Mouse (Mus musculus) stomach, embryonic 15.5 days (tissue): ENCODE results near the gene Clpp. TPM values are rescaled to one million over a fixed set of nuclear protein-coding genes. Genes with fewer than 3 reads are reported as not detected.

ENCODE experiments used
- ATAC-seq: fragments of 200-750 bp; cut with Nextera tagmentation; 2 replicates; pipeline ENCODE4 v1.8.0; 2017; ENCODE audit warnings: low read depth, moderate number of reproducible peaks, moderate TSS enrichment; ENCODE audit not compliant: insufficient read depth, low FRiP score
- H3K27ac ChIP-seq: fragments of 300-500 bp; sonication (generic); 2 replicates; pipeline ENCODE4 v1.5.1; 2015; ENCODE audit warnings: mild to moderate bottlenecking, inconsistent platforms
- H3K27me3 ChIP-seq: fragments of 300-500 bp; sonication (generic); replicated peaks from 2 replicates; pipeline ENCODE4 v1.6.1; 2015; ENCODE audit warnings: inconsistent platforms
- H3K36me3 ChIP-seq: fragments of 300-500 bp; sonication (generic); 2 replicates; pipeline ENCODE4 v1.6.1; 2015; ENCODE audit warnings: inconsistent platforms
- H3K4me1 ChIP-seq: fragments of 300-500 bp; sonication (generic); 2 replicates; pipeline ENCODE4 v1.6.1; 2015; ENCODE audit warnings: inconsistent platforms
- H3K4me2 ChIP-seq: fragments of 300-500 bp; sonication (generic); 2 replicates; pipeline ENCODE4 v1.6.1; 2015; ENCODE audit warnings: mild to moderate bottlenecking, inconsistent platforms
- H3K4me3 ChIP-seq: fragments of 300-500 bp; sonication (generic); replicated peaks from 2 replicates; pipeline ENCODE4 v1.5.1; 2015; ENCODE audit warnings: inconsistent platforms
- H3K9ac ChIP-seq: fragments of 300-500 bp; sonication (generic); 2 replicates; pipeline ENCODE4 v1.6.1; 2015; ENCODE audit warnings: inconsistent platforms
- H3K9me3 ChIP-seq: fragments of 300-500 bp; sonication (generic); 2 replicates; pipeline ENCODE4 v1.6.1; 2016; ENCODE audit warnings: inconsistent platforms
- WGBS: fragments of 180-500 bp; shearing (Covaris S2); methylation state at CpG from one replicate; pipeline ENCODE4 v1.1.7; 2015; 5-methylcytosine and 5-hydroxymethylcytosine counted together
- polyA plus RNA-seq: library from polyadenylated mRNA; unstranded; fragments of >200 nt; fragmentation: Nextera tagmentation; extraction: Ambion mirVana; gene quantifications from 2 replicates; pipeline ENCODE4 v1.2.1, GENCODE M21; 2015

Gene Clpp
- polyA plus RNA-seq, 1 experiment from 2014 or later = 144 TPM

DNA sequence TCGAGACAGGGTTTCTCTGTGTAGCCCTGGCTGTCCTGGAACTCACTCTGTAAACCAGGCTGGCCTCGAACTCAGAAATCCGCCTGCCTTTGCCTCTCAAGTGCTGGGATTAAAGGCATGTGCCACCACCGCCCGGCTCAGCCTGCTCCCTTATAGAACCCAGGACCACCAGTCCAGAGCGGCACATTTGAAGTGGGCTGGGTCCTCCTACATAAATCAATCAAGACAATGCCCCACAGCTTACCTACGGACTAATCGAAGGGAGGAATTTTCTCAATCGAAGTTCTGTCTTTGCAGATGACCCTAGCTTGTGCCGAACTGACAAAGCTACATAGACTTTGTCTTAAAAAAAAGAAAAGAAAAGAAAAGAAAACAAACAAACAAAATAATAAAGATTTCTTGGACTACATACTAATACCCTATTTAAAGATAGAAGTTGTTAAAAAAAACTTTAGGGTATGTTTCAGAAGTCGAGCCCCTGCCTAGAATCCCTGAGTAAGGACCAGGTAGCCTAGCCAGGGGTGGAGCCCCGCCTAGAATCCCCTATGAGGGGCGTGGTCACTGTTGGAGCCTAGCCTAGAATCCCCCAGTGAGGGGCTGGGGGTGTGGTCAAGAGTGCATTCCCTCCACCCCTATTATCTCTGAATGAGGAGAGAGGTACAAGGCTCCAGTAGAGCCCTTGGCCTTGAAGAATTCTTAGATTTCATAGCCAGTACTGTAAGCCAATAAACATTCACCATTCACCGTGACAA, 16.0 kb upstream of the Clpp start:
- no peak for ATAC-seq
- H3K9ac ChIP-seq = no peak overlapping the region
- H3K27me3 ChIP-seq = no peaks in the 10 kb centered on the region
- H3K9me3 ChIP-seq = no peaks in the 10 kb centered on the region
- no peak overlapping the region for H3K4me3 ChIP-seq
- H3K27ac ChIP-seq = no peak overlapping the region
- H3K4me1 ChIP-seq = no peaks in the 10 kb centered on the region
- H3K4me2 ChIP-seq = no peak overlapping the region
- 59% methylated on average over 13 of the region's 14 CpGs for WGBS
- H3K36me3 ChIP-seq = no peaks in the 10 kb centered on the region

DNA sequence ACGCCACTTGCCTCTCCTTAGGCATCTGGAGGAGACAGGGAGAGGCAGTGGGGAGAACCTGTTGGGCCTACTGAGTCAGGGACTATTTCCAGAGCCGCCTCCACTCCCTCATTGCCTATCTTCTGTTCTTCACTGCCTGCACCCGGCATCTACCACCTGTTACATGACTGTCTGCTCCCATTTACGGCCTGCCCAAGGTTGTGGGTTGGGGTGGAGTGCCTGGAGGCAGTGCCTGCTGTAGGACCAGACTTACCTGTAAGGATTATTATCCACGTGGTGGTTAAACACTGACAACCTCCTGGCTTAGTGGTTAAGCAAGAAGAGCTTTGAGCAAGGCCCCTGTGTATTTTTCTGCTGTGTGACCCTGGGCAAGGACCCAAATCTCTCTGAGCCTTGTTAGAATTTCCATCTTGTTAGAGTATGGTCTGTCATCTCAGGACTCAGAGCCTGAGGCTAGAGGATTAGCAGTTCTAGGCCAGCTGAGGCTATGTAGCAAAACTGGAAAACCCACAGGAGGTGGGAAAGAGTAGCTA, 15.3 kb upstream of the Clpp start:
- 58% methylated on average over 5 of the region's 5 CpGs for WGBS
- no peak overlapping the region for H3K4me3 ChIP-seq
- no peak overlapping the region for H3K4me2 ChIP-seq
- no peaks in the 10 kb centered on the region for H3K27me3 ChIP-seq
- no peak overlapping the region for H3K27ac ChIP-seq
- H3K9ac ChIP-seq = no peak overlapping the region
- H3K36me3 ChIP-seq = no peaks in the 10 kb centered on the region
- H3K4me1 ChIP-seq = no peaks in the 10 kb centered on the region
- ATAC-seq = no peak
- H3K9me3 ChIP-seq = no peaks in the 10 kb centered on the region

GRCm38 (mm10) chr17:56975391-56975790, 14.7 kb upstream of the Clpp start:
- Histone ChIP-seq H3K27ac (no peak overlapping the region), H3K9ac (no peak overlapping the region), H3K4me2 (no peak overlapping the region), H3K4me1 (no peaks in the 10 kb centered on the region), H3K9me3 (no peaks in the 10 kb centered on the region), H3K36me3 (no peaks in the 10 kb centered on the region), H3K27me3 (no peaks in the 10 kb centered on the region), H3K4me3 (no peak overlapping the region)
- ATAC-seq = no peak
- WGBS = 70% methylated on average over 3 of the region's 3 CpGs

GRCm38 (mm10) chr17:56976531-56977390, 13.3 kb upstream of the Clpp start:
- Histone ChIP-seq H3K27ac (no peak overlapping the region), H3K4me2 (no peak overlapping the region), H3K36me3 (no peaks in the 10 kb centered on the region), H3K4me3 (no peak overlapping the region), H3K9me3 (no peaks in the 10 kb centered on the region), H3K27me3 (no peaks in the 10 kb centered on the region), H3K4me1 (no peaks in the 10 kb centered on the region), H3K9ac (no peak overlapping the region)
- 70% methylated on average over 8 of the region's 8 CpGs for WGBS
- ATAC-seq = 0 out of 2 replicates have a peak, but pooled peaks have one; percentile 26

GRCm38 (mm10) chr17:56979524-56979923, 10.6 kb upstream of the Clpp start:
- Histone ChIP-seq H3K36me3 (no peaks in the 10 kb centered on the region), H3K9me3 (no peaks in the 10 kb centered on the region), H3K9ac (no peak overlapping the region), H3K27me3 (no peaks in the 10 kb centered on the region), H3K27ac (no peak overlapping the region), H3K4me3 (no peak overlapping the region), H3K4me2 (no peak overlapping the region), H3K4me1 (no peaks in the 10 kb centered on the region)
- WGBS = 57% methylated on average over 4 of the region's 8 CpGs
- no peak for ATAC-seq

DNA sequence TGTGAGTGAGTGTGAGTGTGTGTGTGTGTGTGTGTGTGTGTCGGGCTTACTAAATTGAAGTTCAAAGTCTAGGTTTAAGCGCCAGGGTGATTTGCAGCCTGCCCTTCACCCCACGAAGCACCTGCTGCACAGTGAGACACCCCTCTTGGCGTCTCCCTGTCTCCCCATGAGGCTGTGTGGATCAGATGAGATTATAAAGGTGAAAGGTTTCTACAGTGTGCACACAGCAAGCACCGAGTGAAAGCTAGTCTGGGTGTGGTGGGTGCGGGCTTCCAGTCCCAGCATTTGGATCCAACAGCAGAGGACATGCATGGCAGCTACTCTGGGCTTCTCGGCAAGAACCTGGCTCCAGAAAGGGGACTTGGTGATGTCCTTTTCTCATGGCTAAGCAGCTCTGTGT, 9.1 kb upstream of the Clpp start:
- H3K4me2 ChIP-seq = no peak overlapping the region
- no peak for ATAC-seq

GRCm38 (mm10) chr17:56982013-56982412, 8.1 kb upstream of the Clpp start, which contains the start of gene Acer1:
Acer1 (minus strand) TSS chr17:56982126.
- Histone ChIP-seq H3K4me1 (no peaks in the 10 kb centered on the region), H3K4me3 (no peak within 1 kb of the TSS), H3K9me3 (no peaks in the 10 kb centered on the region), H3K27ac (no peak within 1 kb of the TSS), H3K27me3 (no peaks in the 10 kb centered on the region), H3K4me2 (no peak within 1 kb of the TSS), H3K9ac (no peak within 1 kb of the TSS), H3K36me3 (no peaks in the 10 kb centered on the region)
- WGBS = 74% methylated on average over 5 of the region's 5 CpGs
- no peak for ATAC-seq

More for the DNA sequence above, 9.1 kb upstream of the Clpp start:
- Histone ChIP-seq H3K27me3 (no peaks in the 10 kb centered on the region), H3K27ac (no peak overlapping the region), H3K9ac (no peak overlapping the region), H3K36me3 (no peaks in the 10 kb centered on the region), H3K4me3 (no peak overlapping the region), H3K4me1 (no peaks in the 10 kb centered on the region), H3K9me3 (no peaks in the 10 kb centered on the region)
- 61% methylated on average over 7 of the region's 7 CpGs for WGBS

- no peaks in the 10 kb centered on the region for H3K4me1 ChIP-seq
- no peaks in the 10 kb centered on the region for H3K36me3 ChIP-seq
- no peak overlapping the region for H3K4me2 ChIP-seq
- 75% methylated on average over 9 of the region's 9 CpGs for whole genome bisulfite sequencing
- no peak overlapping the region for H3K27ac ChIP-seq
- ATAC-seq = no peak
- no peak overlapping the region for H3K9ac ChIP-seq
- H3K27me3 ChIP-seq = no peaks in the 10 kb centered on the region
- H3K4me3 ChIP-seq = no peak overlapping the region
- H3K9me3 ChIP-seq = no peaks in the 10 kb centered on the region
Measured at GRCm38 (mm10) chr17:56984886-56985285, 5.2 kb upstream of the Clpp start.

DNA sequence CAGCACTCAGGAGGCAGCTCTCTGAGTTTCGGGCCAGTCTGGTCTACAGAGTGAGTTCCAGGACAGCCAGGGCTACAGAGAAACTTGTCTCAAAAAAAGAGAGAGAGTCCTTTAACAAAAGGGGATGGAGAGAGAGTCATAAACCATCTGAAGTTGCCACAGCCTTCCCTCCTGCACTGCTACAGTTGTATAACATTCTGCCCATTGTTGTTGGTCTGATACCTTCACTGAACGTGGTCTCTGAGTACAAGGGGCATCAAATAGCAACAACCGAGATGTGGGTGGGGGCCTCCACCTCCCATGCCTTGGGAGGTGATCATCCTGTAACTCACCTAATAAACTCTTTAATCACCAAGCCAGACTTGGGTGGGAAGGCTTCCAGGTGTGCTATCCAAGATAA, 4.4 kb upstream of the Clpp start:
- H3K27me3 ChIP-seq = no peaks in the 10 kb centered on the region
- H3K4me3 ChIP-seq = no peak overlapping the region
- ATAC-seq = no peak
- H3K9ac ChIP-seq = no peak overlapping the region
- no peaks in the 10 kb centered on the region for H3K36me3 ChIP-seq
- no peaks in the 10 kb centered on the region for H3K9me3 ChIP-seq
- H3K27ac ChIP-seq = no peak overlapping the region
- no peak overlapping the region for H3K4me2 ChIP-seq
- WGBS = 81% methylated on average over 3 of the region's 3 CpGs
- H3K4me1 ChIP-seq = peaks cover under 1% of the 10 kb centered on the region; the same call in 1 of the 2 replicates

DNA sequence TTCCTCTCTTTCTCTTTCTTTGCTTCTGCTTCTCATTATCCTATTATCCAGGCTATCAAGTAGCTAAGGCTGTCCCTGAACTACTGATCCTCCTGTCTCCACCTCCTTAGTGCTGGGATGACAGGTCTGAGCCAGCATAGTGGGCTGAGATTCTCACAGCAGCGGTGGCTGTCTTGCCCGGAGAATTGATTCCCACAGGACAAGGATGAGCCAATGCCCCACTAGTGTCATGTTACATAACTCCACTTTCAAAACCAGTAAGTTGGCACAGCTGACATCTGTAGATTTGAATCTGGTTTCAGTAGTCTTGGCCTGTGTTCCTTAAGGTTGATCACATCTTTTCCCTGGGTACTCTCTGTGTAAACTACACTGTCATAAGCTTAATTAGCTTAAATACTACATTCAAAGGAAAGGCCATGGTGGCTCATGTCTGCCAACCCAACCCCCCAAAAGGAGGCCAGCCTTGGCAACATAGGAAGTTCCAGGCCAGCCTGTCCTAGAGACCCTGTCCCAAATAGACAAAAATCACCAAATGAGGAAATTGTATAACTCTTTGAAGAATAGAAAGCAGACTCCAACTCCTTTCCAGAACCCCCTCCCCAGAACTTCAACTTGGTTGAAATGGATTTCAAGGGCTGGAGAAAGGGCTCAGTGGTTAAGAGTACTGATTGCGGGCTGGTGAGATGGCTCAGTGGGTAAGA, 3.9 kb upstream of the Clpp start:
- WGBS = 86% methylated on average over 3 of the region's 3 CpGs

DNA sequence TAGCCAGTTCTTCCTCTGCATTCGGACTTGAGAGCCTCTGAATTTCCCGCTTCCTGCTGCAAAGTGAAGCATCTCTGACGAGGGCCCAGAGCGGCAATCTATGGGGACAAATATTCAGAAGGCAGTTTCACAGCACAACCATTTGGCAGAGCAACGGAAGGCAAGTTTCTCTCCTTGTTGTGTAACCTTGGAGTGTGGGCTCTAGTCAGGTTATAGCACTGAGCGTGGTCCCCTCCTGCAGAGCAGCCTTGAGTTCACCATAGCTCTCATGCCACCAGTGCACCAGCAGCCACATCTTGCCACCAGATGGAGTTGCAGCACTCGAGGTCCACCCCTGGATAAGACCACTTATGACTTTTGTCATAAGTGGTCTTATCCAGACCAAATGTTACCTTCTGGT, 1.7 kb upstream of the Clpp start:
- Histone ChIP-seq H3K4me3 (no peak overlapping the region), H3K4me2 (no peak overlapping the region), H3K9ac (no peak overlapping the region), H3K36me3 (peaks cover 14% of the 10 kb centered on the region), H3K9me3 (no peaks in the 10 kb centered on the region), H3K27ac (no peak overlapping the region), H3K4me1 (peaks cover 6% of the 10 kb centered on the region), H3K27me3 (no peaks in the 10 kb centered on the region)
- ATAC-seq = no peak
- WGBS = 79% methylated on average over 7 of the region's 7 CpGs

More for the DNA sequence above, 3.9 kb upstream of the Clpp start:
- no peak for ATAC-seq
- Histone ChIP-seq H3K36me3 (no peaks in the 10 kb centered on the region), H3K4me2 (no peak overlapping the region), H3K4me3 (no peak overlapping the region), H3K9ac (no peak overlapping the region), H3K9me3 (no peaks in the 10 kb centered on the region), H3K4me1 (peaks cover 6% of the 10 kb centered on the region), H3K27me3 (no peaks in the 10 kb centered on the region), H3K27ac (no peak overlapping the region)
